8 mouse cellular contexts compared by ENCODE assay signal in genomic region chr13:88828362-88828761, GRCm38 (mm10). TPM values are rescaled to one million over a fixed set of nuclear protein-coding genes. Genes with fewer than 3 reads are reported as not detected.
DNase-seq lines count a peak whose midpoint lies in the region; ATAC-seq lines count a peak whose summit lies in the region.
"Had no signal": no experiment of that assay in that cellular context is flagged by ENCODE, and none has a peak within 500 bp of the region (broad histone marks: within the 10 kb centered on the region; RNA-seq: fewer than 3 reads in every experiment).

No protein-coding gene starts in this region.

- no peak overlapping the region for H3K27ac ChIP-seq in kidney, embryonic 16.5 days (ENCODE audit: low read length)
- H3K27ac ChIP-seq in embryonic facial prominence, embryonic 12.5 days: no peak overlapping the region
- no peak overlapping the region for H3K27ac ChIP-seq in liver, embryonic 15.5 days (replicated peaks)
- H3K27ac ChIP-seq: neural tube, embryonic 13.5 days had no signal

- H3K36me3 ChIP-seq in kidney, embryonic 16.5 days (ENCODE audit: insufficient read depth, low read length): no peaks in the 10 kb centered on the region
- no peaks in the 10 kb centered on the region for H3K36me3 ChIP-seq in embryonic facial prominence, embryonic 12.5 days
- no peaks in the 10 kb centered on the region for H3K36me3 ChIP-seq in liver, embryonic 15.5 days (replicated peaks)
- H3K36me3 ChIP-seq: neural tube, embryonic 13.5 days had no signal

- 47% methylated on average over 10 of the region's 10 CpGs for WGBS in kidney, embryonic 16.5 days
- 34% methylated on average over 10 of the region's 10 CpGs for WGBS in embryonic facial prominence, embryonic 12.5 days
- WGBS in liver, embryonic 15.5 days (ENCODE audit: insufficient replicate concordance): 14% methylated on average over 10 of the region's 10 CpGs

- H3K9ac ChIP-seq in kidney, embryonic 16.5 days (replicated peaks; ENCODE audit: low read length): no peak overlapping the region
- no peak overlapping the region for H3K9ac ChIP-seq in embryonic facial prominence, embryonic 12.5 days
- H3K9ac ChIP-seq in liver, embryonic 15.5 days: no peak overlapping the region
- H3K9ac ChIP-seq: neural tube, embryonic 13.5 days had no signal

- H3K4me2 ChIP-seq in kidney, embryonic 16.5 days (replicated peaks; ENCODE audit: low read depth, low read length): no peak overlapping the region; the same call in 1 of the 2 replicates
- peak overlapping the region; percentile 17 for H3K4me2 ChIP-seq in embryonic facial prominence, embryonic 12.5 days (replicated peaks)
- H3K4me2 ChIP-seq in liver, embryonic 15.5 days: peak overlapping the region; percentile 7; the same call in 1 of the 2 replicates
- H3K4me2 ChIP-seq: neural tube, embryonic 13.5 days had no signal

- ATAC-seq in kidney, embryonic 16.5 days (ENCODE audit: low FRiP score, low TSS enrichment): no peak
- peak; percentile 32; the same call in 1 of the 2 replicates for ATAC-seq in embryonic facial prominence, embryonic 12.5 days (ENCODE audit: insufficient number of reproducible peaks, insufficient read depth, low FRiP score, low TSS enrichment)
- peak; percentile 18 for ATAC-seq in liver, embryonic 15.5 days (ENCODE audit: insufficient read depth)

- peaks cover 4% of the 10 kb centered on the region; the same call in 1 of the 2 replicates for H3K4me1 ChIP-seq in kidney, embryonic 16.5 days (ENCODE audit: insufficient read depth, low read length)
- no peaks in the 10 kb centered on the region for H3K4me1 ChIP-seq in embryonic facial prominence, embryonic 12.5 days
- no peaks in the 10 kb centered on the region for H3K4me1 ChIP-seq in liver, embryonic 15.5 days (replicated peaks)

- H3K4me3 ChIP-seq in kidney, embryonic 16.5 days (ENCODE audit: low read length): peak overlapping the region; percentile 9; the same call in 1 of the 2 replicates
- H3K4me3 ChIP-seq in embryonic facial prominence, embryonic 12.5 days: no peak overlapping the region
- no peak overlapping the region for H3K4me3 ChIP-seq in liver, embryonic 15.5 days (replicated peaks)
- H3K4me3 ChIP-seq: neural tube, embryonic 13.5 days had no signal

- no peak for DNase-seq in kidney, adult 9 months
- DNase-seq in retina, adult 2 months (ENCODE audit: low read depth, low spot score): peak; percentile 56
- DNase-seq in cerebellum, adult 8-10 months: no peak
- DNase-seq in layer of hippocampus, postnatal 36 days: no peak

- no peaks in the 10 kb centered on the region for H3K27me3 ChIP-seq in kidney, embryonic 16.5 days (ENCODE audit: insufficient read depth, low read length)
- H3K27me3 ChIP-seq in embryonic facial prominence, embryonic 12.5 days: no peaks in the 10 kb centered on the region
- H3K27me3 ChIP-seq in liver, embryonic 15.5 days: peaks cover 5% of the 10 kb centered on the region; the same call in 1 of the 2 replicates
- H3K27me3 ChIP-seq: neural tube, embryonic 13.5 days had no signal

- H3K9me3 ChIP-seq in kidney, embryonic 16.5 days (ENCODE audit: low read length): no peaks in the 10 kb centered on the region
- no peaks in the 10 kb centered on the region for H3K9me3 ChIP-seq in embryonic facial prominence, embryonic 12.5 days
- H3K9me3 ChIP-seq in liver, embryonic 15.5 days (replicated peaks): no peaks in the 10 kb centered on the region
- H3K9me3 ChIP-seq: neural tube, embryonic 13.5 days had no signal

RNA-seq across cellular contexts. Expression of gene Edil3, which starts 7.1 kb away (rescaled TPM):
- polyA plus RNA-seq in kidney, embryonic 16.5 days (2015; fragmentation: Nextera tagmentation; extraction: Ambion mirVana): 5.6 and 6.1 TPM in 2 replicates
- polyA plus RNA-seq in embryonic facial prominence, embryonic 12.5 days (2016; fragmentation: Nextera tagmentation; extraction: Ambion mirVana): 20.5 and 22.7 TPM in 2 replicates
- polyA plus RNA-seq in liver, embryonic 15.5 days (2015; fragmentation: Nextera tagmentation; extraction: Ambion mirVana): 0.17 and 0.25 TPM in 2 replicates
- 10 to 100 TPM; 70.3 to 73.0 TPM for total RNA-seq in layer of hippocampus, postnatal 36 days (2021)
